ENCODE assay signal across 27 mouse cellular contexts in genomic region chr16:19061796-19062195, GRCm38 (mm10).
"Had no signal": no experiment of that assay in that cellular context is flagged by ENCODE, and none has a peak within 500 bp of the region (broad histone marks: within the 10 kb centered on the region; RNA-seq: fewer than 3 reads in every experiment).

No protein-coding gene starts in this region.

- DNase-seq: gastrocnemius, postnatal 14 days; gastrocnemius, postnatal 36 days; heart, adult 11 months; heart, adult 2 months; heart, postnatal 14 days; heart, postnatal 36 days; kidney, adult 18-20 months; kidney, adult 8-10 months; kidney, postnatal 10 days; kidney, postnatal 25 days; kidney, postnatal 4 days; layer of hippocampus, adult 9-11 months; liver; liver, embryonic 13.5 days had no signal

- H3K4me1 ChIP-seq: heart, embryonic 13.5 days; heart, embryonic 15.5 days; intestine, embryonic 15.5 days; limb, embryonic 10.5 days; limb, embryonic 12.5 days; liver, embryonic 13.5 days; liver, embryonic 15.5 days had no signal

- H3K36me3 ChIP-seq: heart, embryonic 13.5 days; heart, embryonic 15.5 days; intestine, embryonic 15.5 days; limb, embryonic 10.5 days; limb, embryonic 12.5 days; liver, embryonic 13.5 days; liver, embryonic 15.5 days had no signal

- H3K4me2 ChIP-seq: heart, embryonic 11.5 days; heart, embryonic 13.5 days; heart, embryonic 15.5 days; hindbrain, embryonic 14.5 days; intestine, embryonic 15.5 days; limb, embryonic 12.5 days; liver, embryonic 11.5 days; liver, embryonic 13.5 days; liver, embryonic 15.5 days had no signal

- H3K4me3 ChIP-seq: heart, adult 2 months; heart, embryonic 13.5 days; heart, embryonic 15.5 days; intestine, embryonic 15.5 days; left cerebral cortex, adult 2 months; limb, embryonic 10.5 days; limb, embryonic 12.5 days; liver, embryonic 13.5 days; liver, embryonic 15.5 days had no signal

- ATAC-seq: hindbrain, embryonic 16.5 days; inflammation-experienced regulatory T-cells, adult 6 months; intestine, embryonic 15.5 days; intestine, postnatal 0 days had no signal

- H3K9ac ChIP-seq: heart, embryonic 13.5 days; heart, embryonic 15.5 days; hindbrain, embryonic 14.5 days; intestine, embryonic 15.5 days; limb, embryonic 12.5 days; liver, embryonic 13.5 days; liver, embryonic 15.5 days had no signal

- H3K27me3 ChIP-seq: heart, embryonic 13.5 days; heart, embryonic 15.5 days; intestine, embryonic 15.5 days; limb, embryonic 12.5 days; liver, embryonic 13.5 days; liver, embryonic 15.5 days had no signal

- H3K9me3 ChIP-seq: heart, embryonic 15.5 days; intestine, embryonic 15.5 days; limb, embryonic 10.5 days; limb, embryonic 12.5 days; liver, embryonic 13.5 days; liver, embryonic 15.5 days had no signal

- H3K27ac ChIP-seq: heart, adult 2 months; heart, embryonic 13.5 days; heart, embryonic 15.5 days; hindbrain, embryonic 14.5 days; intestine, embryonic 15.5 days; left cerebral cortex, adult 2 months; limb, embryonic 10.5 days; limb, embryonic 12.5 days; liver, embryonic 13.5 days; liver, embryonic 15.5 days had no signal
